Mouse (Mus musculus) natural killer cell, adult 2 months (primary cell): ENCODE measurements around the gene Fyb.

Experiments used
- DNase-seq, 2 experiments: peaks; one replicate each; pipeline ENCODE4 v3.0.0; 2022; ENCODE audit warnings: low spot score in 2 of 2

Fyb gene

GRCm38 (mm10) chr15:6562161-6562560 lies 39.5 kb downstream of the Fyb start:
- DNase-seq: no peak

GRCm38 (mm10) chr15:6562629-6563028 lies 40.0 kb downstream of the Fyb start:
- DNase-seq: no peak

GRCm38 (mm10) chr15:6564977-6565421 lies 42.3 kb downstream of the Fyb start:
- DNase-seq: no peak

GRCm38 (mm10) chr15:6565873-6566272 lies 43.2 kb downstream of the Fyb start:
- DNase-seq: no peak

GRCm38 (mm10) chr15:6567993-6568392 lies 45.3 kb downstream of the Fyb start:
- DNase-seq: no peak

GRCm38 (mm10) chr15:6568605-6569004 lies 46.0 kb downstream of the Fyb start:
- no peak for DNase-seq

- DNase-seq: peak; percentile 64 to 76
These were observed 46.4 kb downstream of the Fyb start for GRCm38 (mm10) chr15:6569074-6569473.

GRCm38 (mm10) chr15:6570164-6570861 lies 47.7 kb downstream of the Fyb start:
- DNase-seq: no peak

GRCm38 (mm10) chr15:6570876-6571275 lies 48.2 kb downstream of the Fyb start:
- peak in 1 of 2 experiments; percentile 31 for DNase-seq

- peak; percentile 46 to 72 for DNase-seq
These were observed 51.8 kb downstream of the Fyb start for GRCm38 (mm10) chr15:6574283-6574960.

- DNase-seq: no peak
These were observed 55.3 kb downstream of the Fyb start for GRCm38 (mm10) chr15:6577971-6578370.

GRCm38 (mm10) chr15:6578654-6579053 lies 56.0 kb downstream of the Fyb start:
- DNase-seq: no peak

GRCm38 (mm10) chr15:6579194-6579768 lies 56.6 kb downstream of the Fyb start:
- DNase-seq: no peak

GRCm38 (mm10) chr15:6579769-6580261 lies 57.2 kb downstream of the Fyb start:
- no peak for DNase-seq

- no peak for DNase-seq
These were observed 62.0 kb downstream of the Fyb start for GRCm38 (mm10) chr15:6584645-6585044.

GRCm38 (mm10) chr15:6586351-6586750 lies 63.7 kb downstream of the Fyb start:
- peak in 1 of 2 experiments; percentile 34 for DNase-seq

- no peak for DNase-seq
These were observed 64.9 kb downstream of the Fyb start for GRCm38 (mm10) chr15:6587526-6587925.

- no peak for DNase-seq
These were observed 65.5 kb downstream of the Fyb start for GRCm38 (mm10) chr15:6588192-6588591.

- no peak for DNase-seq
These were observed 68.3 kb downstream of the Fyb start for GRCm38 (mm10) chr15:6590846-6591451.

- no peak for DNase-seq
These were observed 68.9 kb downstream of the Fyb start for GRCm38 (mm10) chr15:6591527-6591926.

- DNase-seq: peak in 1 of 2 experiments; percentile 33
These were observed 70.1 kb downstream of the Fyb start for GRCm38 (mm10) chr15:6592561-6593253.

- DNase-seq: no peak
These were observed 70.6 kb downstream of the Fyb start for GRCm38 (mm10) chr15:6593254-6593623.
